Mouse (Mus musculus) C2C12 (cell line): ENCODE data around the gene Mtss1l.

Experiments
- CTCF ChIP-seq: IDR thresholded peaks from one replicate; pipeline ENCODE4 v1.5.1; 2011; ENCODE audit not compliant: control insufficient read depth, insufficient read depth, insufficient read length
- MAX ChIP-seq: IDR thresholded peaks from one replicate; pipeline ENCODE4 v1.6.1; 2011; ENCODE audit warnings: mild to moderate bottlenecking, control low read depth

GRCm38 (mm10) chr8:110710593-110710992 is 10.7 kb upstream of the Mtss1l start:
- TF ChIP-seq MAX: no peak
- no peak for TF ChIP-seq CTCF
